Mouse (Mus musculus) adrenal gland, postnatal 4 days (tissue): ENCODE measurements around the gene Gm3043. TPM values are rescaled to one million over a fixed set of nuclear protein-coding genes. Genes with fewer than 3 reads are reported as not detected.
"Not testable (repeated sequence)": the region's sequence is repeated elsewhere in the genome, so short reads cannot be mapped to it uniquely, and the experiment has no call there.

Experiments used
- DNase-seq, 2 experiments: peaks; one replicate each; pipeline ENCODE4 v3.0.0; 2021 to 2022; ENCODE audit warnings: low spot score in 2 of 2, mixed read lengths in 2 of 2
- long read RNA-seq, 2 experiments: library from polyadenylated mRNA; stranded (forward); transcript quantifications; one replicate each; pipeline ENCODE4 v2.0.0; 2021
- total RNA-seq, 2 experiments: library from RNA; stranded (reverse); gene quantifications; 2 replicates each; pipeline ENCODE4 v1.2.3; 2021

The Gm3043 gene
- total RNA-seq, result not detected
- long read RNA-seq, experiment 1, result 0 reads
- long read RNA-seq, experiment 2, result 0 reads

- not testable (repeated sequence) for DNase-seq
Measured at GRCm38 (mm10) chr14:3688483-3688882, at the start of gene Gm3043. Gene Gm3043 (plus strand): TSS chr14:3688783.

GRCm38 (mm10) chr14:3651730-3652129, 36.9 kb upstream of the Gm3043 start, which contains the start of gene Gm3020:
Gene Gm3020 (plus strand): TSS chr14:3652030.
- DNase-seq, result not testable (repeated sequence)

Other genes starting within 250 kb of the Gm3043 start
- gene Gm10408, start 239.4 kb upstream of the Gm3043 start, total RNA-seq, result not detected
- gene Gm3012, start 54.3 kb upstream of the Gm3043 start, total RNA-seq, result not detected
- gene Gm3020, start 36.8 kb upstream of the Gm3043 start, total RNA-seq, result 1 to 10 TPM in 1 of 2 experiments, under 1 TPM in 1; 0.70 to 1.1 TPM
- gene Gm3002, start 121.3 kb downstream of the Gm3043 start, total RNA-seq, result under 1 TPM in 1 of 2 experiments, not detected in 1; 0.20 TPM
- gene Gm3033, start 157.5 kb downstream of the Gm3043 start, total RNA-seq, result not detected
- gene Gm2916, start 195.4 kb downstream of the Gm3043 start, total RNA-seq, result not detected
- gene Gm3029, start 243.0 kb downstream of the Gm3043 start, total RNA-seq, result not detected